In the genomic region with DNA sequence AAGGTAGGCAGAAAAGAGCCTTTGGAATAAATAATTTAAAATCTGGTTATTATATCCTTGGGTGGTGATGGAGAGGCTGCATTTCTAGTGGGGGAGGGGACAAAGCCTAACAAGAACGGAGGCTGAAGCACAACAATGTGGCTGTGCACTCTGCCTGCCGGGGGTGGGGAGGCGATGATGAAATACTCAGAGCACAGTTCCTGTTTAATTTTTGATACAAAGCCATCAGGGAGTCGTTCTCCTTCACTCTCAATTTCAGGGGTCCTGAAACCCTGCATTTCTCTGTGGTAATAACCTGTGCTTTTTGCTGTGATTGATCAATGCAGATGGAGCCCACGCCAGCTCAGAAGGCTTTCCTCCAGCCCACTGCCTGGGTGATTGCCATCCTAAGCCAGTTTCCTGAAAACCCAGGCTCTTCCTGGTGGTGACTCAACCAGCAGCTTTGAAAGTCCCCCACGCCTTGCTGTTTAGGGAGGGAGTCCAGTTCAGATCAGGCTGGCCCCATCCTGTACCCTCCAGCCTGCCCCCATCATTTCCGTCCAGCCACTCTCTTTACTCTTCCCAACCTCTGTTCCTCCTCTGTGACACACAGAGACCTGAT, we compare ENCODE assay signal across 11 mouse cellular contexts.
DNase-seq lines count a peak whose midpoint lies in the region; ATAC-seq and TF ChIP-seq lines count a peak whose summit lies in the region.
"Had no signal": no experiment of that assay in that cellular context is flagged by ENCODE, and none has a peak within 500 bp of the region (broad histone marks: within the 10 kb centered on the region; RNA-seq: fewer than 3 reads in every experiment).

No protein-coding gene starts in this region.

- TF ChIP-seq POLR2A in CH12.LX (IDR thresholded peaks at IDR 0.05; ENCODE audit: low read depth, low read length) = no peak

- H3K4me2 ChIP-seq in CH12.LX (ENCODE audit: insufficient read depth, low read depth, poor library complexity, severe bottlenecking) = no peak overlapping the region
- no peak overlapping the region for H3K4me2 ChIP-seq in hindbrain, embryonic 16.5 days (ENCODE audit: low read length)
- H3K4me2 ChIP-seq in midbrain, embryonic 14.5 days (ENCODE audit: low read length) = no peak overlapping the region

- H3K9ac ChIP-seq in CH12.LX (ENCODE audit: insufficient read depth, low read depth) = no peak overlapping the region
- H3K9ac ChIP-seq in hindbrain, embryonic 16.5 days (ENCODE audit: low read depth, low read length) = no peak overlapping the region
- H3K9ac ChIP-seq in midbrain, embryonic 14.5 days (replicated peaks; ENCODE audit: low read length) = no peak overlapping the region

- no peak for ATAC-seq in hindbrain, embryonic 16.5 days
- no peak for ATAC-seq in midbrain, embryonic 14.5 days (ENCODE audit: low FRiP score, low TSS enrichment)
- ATAC-seq in erythroblast, adult 5-6 weeks (replicated peaks; ENCODE audit: low FRiP score, poor library complexity, severe bottlenecking) = no peak
- ATAC-seq: activated CD4-positive, CD25-positive, alpha-beta regulatory T cell, adult 4 months had no signal

- H3K27me3 ChIP-seq in CH12.LX (replicated peaks) = no peaks in the 10 kb centered on the region
- H3K27me3 ChIP-seq in hindbrain, embryonic 16.5 days (replicated peaks; ENCODE audit: control insufficient read depth, insufficient read depth, low read length) = no peaks in the 10 kb centered on the region
- no peaks in the 10 kb centered on the region for H3K27me3 ChIP-seq in midbrain, embryonic 14.5 days (ENCODE audit: control insufficient read depth, insufficient read depth, low read length)

- 64% methylated on average over 7 of the region's 7 CpGs for WGBS in hindbrain, embryonic 16.5 days
- 66% methylated on average over 7 of the region's 7 CpGs for WGBS in midbrain, embryonic 14.5 days

- intact Hi-C loops in heart, postnatal 25 days (cut with DNase I) = no loop called here

- peaks cover 21 to 26% of the 10 kb centered on the region in 2 experiments for H3K4me1 ChIP-seq in CH12.LX (ENCODE audit: control insufficient read depth in 1 of 2, insufficient read depth in 2 of 2)
- H3K4me1 ChIP-seq in hindbrain, embryonic 16.5 days (ENCODE audit: control insufficient read depth, insufficient read depth, low read depth, low read length) = peaks cover 3% of the 10 kb centered on the region
- peaks cover 11% of the 10 kb centered on the region; the same call in 1 of the 2 replicates for H3K4me1 ChIP-seq in midbrain, embryonic 14.5 days (ENCODE audit: control insufficient read depth, insufficient read depth, low read length)

- in situ Hi-C loops in CH12.LX (cut with MboI; ENCODE audit: low pct_ligation_motif_present, low pct_unique_long_range_greater_than_20kb, low sequenced_read_pairs) = no loop called here

- DNase-seq in heart, adult 11 months = peak; percentile 89
- no peak for DNase-seq in heart, postnatal 25 days (ENCODE audit: low spot score)
- no peak for DNase-seq in CH12.LX (ENCODE audit: extremely low read depth)
- peak; percentile 54 for DNase-seq in midbrain, embryonic 14.5 days
- no peak for DNase-seq in kidney, postnatal 25 days
- DNase-seq in testis, postnatal 14 days (ENCODE audit: low spot score) = no peak
- DNase-seq: cerebellum, adult 9-10 months; heart, postnatal 4 days had no signal

- no peak for TF ChIP-seq CTCF in CH12.LX (conservative IDR thresholded peaks at IDR 0.05 in 1 of 2, IDR thresholded peaks at IDR 0.05 in 1 of 2; ENCODE audit: low read depth in 2 of 2, low read length in 2 of 2)

- H3K9me3 ChIP-seq in CH12.LX (replicated peaks; ENCODE audit: low read length) = no peaks in the 10 kb centered on the region
- H3K9me3 ChIP-seq in hindbrain, embryonic 16.5 days (ENCODE audit: control insufficient read depth, low read length) = no peaks in the 10 kb centered on the region
- no peaks in the 10 kb centered on the region for H3K9me3 ChIP-seq in midbrain, embryonic 14.5 days (ENCODE audit: control insufficient read depth, low read length)

- no peak overlapping the region for H3K27ac ChIP-seq in CH12.LX (ENCODE audit: insufficient read depth, low read depth)
- H3K27ac ChIP-seq in hindbrain, embryonic 16.5 days (ENCODE audit: low read depth, low read length) = peak overlapping the region; percentile 44
- peak overlapping the region; percentile 72 for H3K27ac ChIP-seq in midbrain, embryonic 14.5 days (replicated peaks; ENCODE audit: low read depth, low read length)

- no peak for TF ChIP-seq RAD21 in CH12.LX (IDR thresholded peaks at IDR 0.05; ENCODE audit: low read depth, low read length)

- no peaks in the 10 kb centered on the region for H3K79me2 ChIP-seq in CH12.LX (replicated peaks; ENCODE audit: control insufficient read depth, extremely low read depth, insufficient read depth, poor library complexity, severe bottlenecking)

- dilution Hi-C loops in CH12.LX (cut with MboI; ENCODE audit: extremely low pct_ligation_motif_present, extremely low pct_unique_long_range_greater_than_20kb, low sequenced_read_pairs) = no loop called here

- no peak overlapping the region for H3K4me3 ChIP-seq in CH12.LX (replicated peaks in 1 of 3; ENCODE audit: low read depth in 2 of 3, low read length in 2 of 3, poor library complexity in 1 of 3)
- H3K4me3 ChIP-seq in hindbrain, embryonic 16.5 days (ENCODE audit: low read length) = no peak overlapping the region
- no peak overlapping the region for H3K4me3 ChIP-seq in midbrain, embryonic 14.5 days (replicated peaks; ENCODE audit: low read depth, low read length)

- peaks cover 42 to 93% of the 10 kb centered on the region in 2 experiments for H3K36me3 ChIP-seq in CH12.LX (replicated peaks in 1 of 2; ENCODE audit: control insufficient read depth in 1 of 2, insufficient read depth in 1 of 2, low read length in 1 of 2)
- peaks cover 7% of the 10 kb centered on the region; the same call in 1 of the 2 replicates for H3K36me3 ChIP-seq in hindbrain, embryonic 16.5 days (ENCODE audit: control insufficient read depth, insufficient read depth, low read length)
- peaks cover 8% of the 10 kb centered on the region; the same call in 1 of the 2 replicates for H3K36me3 ChIP-seq in midbrain, embryonic 14.5 days (ENCODE audit: control insufficient read depth, insufficient read depth, low read length)

- no peak for TF ChIP-seq EP300 in CH12.LX (IDR thresholded peaks at IDR 0.05; ENCODE audit: low read length)

TF ChIP-seq in CH12.LX, 34 proteins besides CTCF, POLR2A, EP300 and RAD21:
- TF ChIP-seq CHD2 (IDR thresholded peaks at IDR 0.05; ENCODE audit: low read length) (0 out of 2 replicates have a peak, but pooled peaks have one; percentile 40), HCFC1 (IDR thresholded peaks at IDR 0.05; ENCODE audit: low read depth, low read length) (no peak), USF1 (IDR thresholded peaks at IDR 0.05; ENCODE audit: low read depth, low read length) (no peak)

Comparison
In these comparisons a context has a peak if more than half of its experiments do, and no peak if none do; other contexts are left out.
1. DNase-seq: peak in heart, adult 11 months (single experiment) and midbrain, embryonic 14.5 days (single experiment); none in heart, postnatal 25 days (single experiment), CH12.LX (single experiment), kidney, postnatal 25 days (0 of 2) and testis, postnatal 14 days (single experiment).